Mouse (Mus musculus) forebrain, embryonic 16.5 days (tissue): Measurements from ENCODE around the gene Itga6. TPM values are rescaled to one million over a fixed set of nuclear protein-coding genes. Genes with fewer than 3 reads are reported as not detected.

ENCODE experiments used
- ATAC-seq: fragments of 200-750 bp; cut with Nextera tagmentation; 2 replicates; pipeline ENCODE4 v1.8.0; 2017; ENCODE audit warnings: mild to moderate bottlenecking, moderate library complexity
- H3K27ac ChIP-seq: fragments of 300-500 bp; sonication (generic); 2 replicates; pipeline ENCODE4 v1.5.1; 2014; ENCODE audit warnings: low read length, control low read depth
- H3K27me3 ChIP-seq: fragments of 300-500 bp; sonication (generic); replicated peaks from 2 replicates; pipeline ENCODE4 v1.6.1; 2014; ENCODE audit warnings: low read length; ENCODE audit not compliant: control insufficient read depth, insufficient read depth
- H3K36me3 ChIP-seq: fragments of 300-500 bp; sonication (generic); 2 replicates; pipeline ENCODE4 v1.6.1; 2014; ENCODE audit not compliant: control insufficient read depth, insufficient read depth
- H3K4me1 ChIP-seq: fragments of 300-500 bp; sonication (generic); replicated peaks from 2 replicates; pipeline ENCODE4 v1.6.1; 2014; ENCODE audit warnings: low read length; ENCODE audit not compliant: control insufficient read depth, insufficient read depth
- H3K4me2 ChIP-seq: fragments of 300-500 bp; sonication (generic); 2 replicates; pipeline ENCODE4 v1.6.1; 2014; ENCODE audit warnings: mild to moderate bottlenecking, low read length, control low read depth
- H3K4me3 ChIP-seq: fragments of 300-500 bp; sonication (generic); replicated peaks from 2 replicates; pipeline ENCODE4 v1.5.1; 2014; ENCODE audit warnings: mild to moderate bottlenecking, low read length, control low read depth
- H3K9ac ChIP-seq: fragments of 300-500 bp; sonication (generic); replicated peaks from 2 replicates; pipeline ENCODE4 v1.6.1; 2014; ENCODE audit warnings: low read depth, low read length, control low read depth
- H3K9me3 ChIP-seq: fragments of 300-500 bp; sonication (generic); 2 replicates; pipeline ENCODE4 v1.6.1; 2016; ENCODE audit warnings: low read length; ENCODE audit not compliant: control insufficient read depth
- WGBS: fragments of 180-500 bp; shearing (Covaris S2); extraction: QIAGEN DNeasy Blood & Tissue Kit; methylation state at CpG from one replicate; pipeline ENCODE4 v1.1.7; 2014; 5-methylcytosine and 5-hydroxymethylcytosine counted together
- polyA plus RNA-seq: library from polyadenylated mRNA; unstranded; fragments of >200 nt; fragmentation: Nextera tagmentation; extraction: Ambion mirVana; gene quantifications from 2 replicates; pipeline ENCODE4 v1.2.1, GENCODE M21; 2015

Gene Itga6
- polyA plus RNA-seq, 1 experiment from 2014 or later, result 21.6 TPM

DNA sequence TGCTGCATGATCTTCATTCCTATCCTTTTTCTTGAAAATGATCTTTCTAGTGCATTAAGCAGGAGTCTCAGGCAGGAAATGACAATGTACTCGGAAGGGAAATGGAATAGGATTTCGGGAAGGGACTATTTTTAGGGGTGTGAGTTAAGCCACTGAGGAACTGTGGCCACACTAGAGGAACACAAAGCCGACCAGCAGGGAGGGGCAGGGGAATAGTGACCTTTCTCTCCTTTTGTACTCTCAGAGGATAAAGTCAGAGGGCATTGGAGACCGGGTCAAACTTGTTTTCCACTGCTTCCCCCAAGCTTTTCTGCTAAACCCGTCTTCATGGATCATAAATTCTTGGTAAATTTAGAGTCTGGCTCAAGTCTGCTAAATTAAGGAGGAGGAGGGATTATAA is 122.1 kb downstream of the Itga6 start:
- H3K36me3 ChIP-seq, result no peaks in the 10 kb centered on the region
- no peak overlapping the region for H3K4me3 ChIP-seq
- H3K4me1 ChIP-seq, result peaks cover 3% of the 10 kb centered on the region; the same call in 1 of the 2 replicates
- no peak overlapping the region for H3K9ac ChIP-seq
- no peak overlapping the region for H3K27ac ChIP-seq
- H3K4me2 ChIP-seq, result no peak overlapping the region
- H3K27me3 ChIP-seq, result no peaks in the 10 kb centered on the region
- H3K9me3 ChIP-seq, result no peaks in the 10 kb centered on the region
- ATAC-seq, result no peak
- 14% methylated on average over 5 of the region's 5 CpGs for WGBS

GRCm38 (mm10) chr2:71868256-71868655 is 122.8 kb downstream of the Itga6 start:
- no peaks in the 10 kb centered on the region for H3K9me3 ChIP-seq
- no peaks in the 10 kb centered on the region for H3K27me3 ChIP-seq
- H3K4me3 ChIP-seq, result no peak overlapping the region
- no peak overlapping the region for H3K9ac ChIP-seq
- H3K4me1 ChIP-seq, result peaks cover 5% of the 10 kb centered on the region; the same call in 1 of the 2 replicates
- 85% methylated on average over 1 of the region's 1 CpGs for whole genome bisulfite sequencing
- ATAC-seq, result no peak
- no peak overlapping the region for H3K4me2 ChIP-seq
- no peaks in the 10 kb centered on the region for H3K36me3 ChIP-seq
- no peak overlapping the region for H3K27ac ChIP-seq

DNA sequence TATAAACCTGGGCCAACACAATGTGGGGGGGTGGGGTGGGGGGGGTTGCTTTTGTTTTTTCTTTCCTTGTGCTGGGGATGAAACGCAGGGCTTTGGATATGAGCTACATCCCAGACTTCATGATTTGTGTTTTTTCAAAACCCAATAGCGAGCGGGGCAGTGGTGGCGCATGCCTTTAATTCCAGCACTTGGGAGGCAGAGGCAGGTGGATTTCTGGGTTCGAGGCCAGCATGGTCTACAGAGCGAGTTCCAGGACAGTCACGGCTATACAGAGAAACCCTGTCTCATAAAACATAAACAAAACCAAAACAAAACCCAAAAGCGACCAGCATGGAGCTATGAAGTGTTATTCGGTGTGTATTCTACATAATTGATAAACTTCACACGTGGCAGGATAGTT is 126.7 kb downstream of the Itga6 start:
- H3K4me2 ChIP-seq, result peak overlapping the region; percentile 90
- no peak for ATAC-seq
- no peak overlapping the region for H3K9ac ChIP-seq
- H3K9me3 ChIP-seq, result no peaks in the 10 kb centered on the region
- H3K27ac ChIP-seq, result no peak overlapping the region
- 79% methylated on average over 10 of the region's 10 CpGs for WGBS
- peaks cover 11% of the 10 kb centered on the region for H3K4me1 ChIP-seq
- H3K27me3 ChIP-seq, result no peaks in the 10 kb centered on the region; the same call in 1 of the 2 replicates
- H3K4me3 ChIP-seq, result no peak overlapping the region; the same call in 1 of the 2 replicates
- no peaks in the 10 kb centered on the region for H3K36me3 ChIP-seq

DNA sequence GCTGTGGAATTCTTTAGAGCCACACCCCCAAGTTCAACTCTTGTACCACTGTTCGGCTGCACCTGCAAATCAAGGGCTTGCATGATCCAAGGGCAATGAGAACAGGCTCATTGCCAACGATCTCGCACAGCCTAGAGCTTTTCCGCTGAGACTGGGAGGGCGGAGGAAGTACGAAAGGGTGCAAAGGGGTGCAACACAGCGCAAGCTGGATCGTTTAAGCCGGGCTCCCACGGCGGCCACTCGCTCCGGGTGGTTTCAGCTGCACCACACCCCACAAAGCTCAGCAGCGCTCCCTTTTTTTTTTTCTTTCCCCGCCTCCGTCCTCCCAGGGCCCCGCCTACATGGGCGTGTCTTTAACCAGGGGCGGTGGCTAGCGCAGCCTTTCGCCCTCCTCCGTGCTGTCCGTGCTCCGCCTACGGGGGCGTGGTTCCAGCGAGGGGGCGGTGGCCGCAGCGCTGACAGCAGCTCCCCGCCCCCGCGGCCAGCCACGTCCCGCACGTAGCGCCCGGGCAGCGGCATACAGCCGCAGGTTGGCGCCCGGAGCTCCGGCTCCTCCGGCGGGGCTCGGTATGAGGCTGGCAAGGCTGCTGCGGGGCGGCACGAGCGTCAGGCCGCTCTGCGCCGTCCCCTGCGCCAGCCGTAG is 127.5 kb downstream of the Itga6 start, which contains the start of gene Pdk1:
Pdk1 (plus strand) TSS at position 424 of the 643 bp plus-strand sequence.
- H3K4me2 ChIP-seq, result peak within 1 kb of the TSS; percentile 90
- no peaks in the 10 kb centered on the region for H3K9me3 ChIP-seq
- H3K4me3 ChIP-seq, result peak within 1 kb of the TSS; percentile 83
- WGBS, result under 1% methylated on average over 54 of the region's 55 CpGs
- peak within 1 kb of the TSS; percentile 75 for H3K27ac ChIP-seq
- peaks cover 11% of the 10 kb centered on the region for H3K4me1 ChIP-seq
- H3K27me3 ChIP-seq, result no peaks in the 10 kb centered on the region; the same call in 1 of the 2 replicates
- no peaks in the 10 kb centered on the region for H3K36me3 ChIP-seq
- peak; percentile 96 for ATAC-seq
- H3K9ac ChIP-seq, result peak within 1 kb of the TSS; percentile 73

GRCm38 (mm10) chr2:71873474-71874322 is 128.3 kb downstream of the Itga6 start:
- Histone ChIP-seq H3K4me2 (peak overlapping the region; percentile 90), H3K9me3 (no peaks in the 10 kb centered on the region), H3K4me1 (peaks cover 11% of the 10 kb centered on the region), H3K4me3 (peak overlapping the region; percentile 83), H3K36me3 (no peaks in the 10 kb centered on the region), H3K27ac (peak overlapping the region; percentile 75), H3K27me3 (no peaks in the 10 kb centered on the region; the same call in 1 of the 2 replicates), H3K9ac (peak overlapping the region; percentile 73)
- 3% methylated on average over 50 of the region's 51 CpGs for WGBS
- ATAC-seq, result peak; percentile 62

- no peak overlapping the region for H3K9ac ChIP-seq
- no peaks in the 10 kb centered on the region; the same call in 1 of the 2 replicates for H3K27me3 ChIP-seq
- no peaks in the 10 kb centered on the region for H3K36me3 ChIP-seq
- H3K4me1 ChIP-seq, result peaks cover 11% of the 10 kb centered on the region
- WGBS, result 79% methylated on average over 2 of the region's 2 CpGs
- H3K4me2 ChIP-seq, result peak overlapping the region; percentile 90; the same call in 1 of the 2 replicates
- no peaks in the 10 kb centered on the region for H3K9me3 ChIP-seq
- H3K27ac ChIP-seq, result no peak overlapping the region
- no peak overlapping the region for H3K4me3 ChIP-seq
- ATAC-seq, result no peak
Measured at GRCm38 (mm10) chr2:71874422-71874821, 129.0 kb downstream of the Itga6 start.

DNA sequence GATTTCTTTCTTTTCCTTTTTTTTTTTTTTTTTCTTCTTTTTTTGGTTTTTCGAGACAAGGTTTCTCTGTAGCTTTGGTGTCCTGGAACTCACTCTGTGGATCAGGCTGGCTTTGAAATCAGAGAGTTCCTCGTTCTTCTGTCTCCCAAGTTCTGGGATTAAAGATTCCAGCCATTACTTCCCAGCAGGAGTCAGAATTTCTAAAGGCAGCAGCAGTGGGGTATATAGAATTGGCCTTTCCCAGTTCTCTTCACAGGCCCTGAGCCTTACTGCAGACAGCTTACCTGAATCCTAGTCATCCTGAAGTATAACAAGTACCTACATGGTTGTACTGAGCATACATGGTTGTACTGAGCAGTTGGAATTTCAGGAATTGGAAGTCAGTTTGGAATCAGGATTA is 129.4 kb downstream of the Itga6 start:
- H3K36me3 ChIP-seq, result no peaks in the 10 kb centered on the region
- H3K4me3 ChIP-seq, result no peak overlapping the region
- H3K9me3 ChIP-seq, result no peaks in the 10 kb centered on the region
- ATAC-seq, result no peak
- H3K4me1 ChIP-seq, result peaks cover 11% of the 10 kb centered on the region
- no peak overlapping the region for H3K9ac ChIP-seq
- H3K27me3 ChIP-seq, result no peaks in the 10 kb centered on the region; the same call in 1 of the 2 replicates
- no peak overlapping the region for H3K4me2 ChIP-seq
- no peak overlapping the region for H3K27ac ChIP-seq
- 35% methylated on average over 2 of the region's 2 CpGs for WGBS

DNA sequence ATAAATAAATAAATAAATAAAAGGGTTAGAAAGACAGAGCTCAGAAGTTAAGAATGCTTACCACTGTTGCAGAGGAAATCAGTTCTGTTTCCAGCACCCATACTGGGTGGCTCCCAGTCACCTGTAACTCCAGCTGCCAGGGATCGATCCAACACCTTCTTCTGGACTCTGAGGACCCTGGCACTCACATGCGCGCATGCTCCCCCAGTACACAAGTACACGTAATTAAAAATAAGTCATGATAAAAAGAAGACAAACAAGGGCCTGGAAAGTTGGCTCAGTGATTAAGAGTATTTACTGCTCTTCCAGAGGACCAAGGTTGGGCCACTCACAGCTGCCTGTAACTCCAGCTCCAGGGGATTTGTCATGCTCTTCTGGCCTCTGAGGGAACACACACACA is 132.4 kb downstream of the Itga6 start:
- no peaks in the 10 kb centered on the region; the same call in 1 of the 2 replicates for H3K27me3 ChIP-seq
- no peak overlapping the region for H3K27ac ChIP-seq
- no peaks in the 10 kb centered on the region for H3K9me3 ChIP-seq
- no peak overlapping the region for H3K9ac ChIP-seq
- 0 out of 2 replicates have a peak, but pooled peaks cover 4% of the 10 kb centered on the region for H3K36me3 ChIP-seq
- WGBS, result 93% methylated on average over 4 of the region's 4 CpGs
- H3K4me1 ChIP-seq, result peaks cover 6% of the 10 kb centered on the region; the same call in 1 of the 2 replicates
- H3K4me2 ChIP-seq, result no peak overlapping the region
- no peak for ATAC-seq
- H3K4me3 ChIP-seq, result no peak overlapping the region

DNA sequence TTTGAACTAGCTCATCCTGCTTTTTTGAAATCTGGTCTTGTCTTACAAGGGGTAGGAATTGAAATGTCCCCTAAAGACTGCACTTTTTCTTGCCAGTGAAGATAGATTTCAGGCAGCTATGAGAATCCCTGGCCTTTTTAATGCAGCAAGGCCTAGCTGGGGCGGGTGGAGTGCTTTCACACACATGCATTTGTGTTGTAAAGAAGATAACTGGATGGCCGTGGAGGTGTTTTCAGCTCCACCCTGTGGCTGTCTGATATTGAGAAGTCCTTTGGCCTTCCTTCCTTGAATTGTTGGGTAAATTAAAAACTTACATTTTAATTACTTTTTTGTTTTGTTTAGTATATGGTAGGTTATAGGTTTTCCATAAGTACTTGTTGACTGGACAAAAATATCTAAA is 133.0 kb downstream of the Itga6 start:
- H3K9ac ChIP-seq, result no peak overlapping the region
- no peak overlapping the region for H3K4me3 ChIP-seq
- no peaks in the 10 kb centered on the region; the same call in 1 of the 2 replicates for H3K27me3 ChIP-seq
- H3K4me1 ChIP-seq, result peaks cover 6% of the 10 kb centered on the region; the same call in 1 of the 2 replicates
- 0 out of 2 replicates have a peak, but pooled peaks cover 4% of the 10 kb centered on the region for H3K36me3 ChIP-seq
- no peak overlapping the region for H3K4me2 ChIP-seq
- ATAC-seq, result no peak
- no peak overlapping the region for H3K27ac ChIP-seq
- WGBS, result 80% methylated on average over 2 of the region's 2 CpGs
- no peaks in the 10 kb centered on the region for H3K9me3 ChIP-seq
